Mouse (Mus musculus) cortical plate, adult 2 months (tissue): Measurements from ENCODE around the gene BC055324. TPM values are rescaled to one million over a fixed set of nuclear protein-coding genes. Genes with fewer than 3 reads are reported as not detected.

Source experiments
- H3K27ac ChIP-seq: fragments of 200-500 bp; 2 replicates; pipeline ENCODE4 v1.5.1; 2012; ENCODE audit warnings: low read length, control low read depth, inconsistent platforms; ENCODE audit not compliant: insufficient read depth
- H3K4me1 ChIP-seq: fragments of 200-500 bp; 2 replicates; pipeline ENCODE4 v1.6.1; 2011; ENCODE audit warnings: low read length; ENCODE audit not compliant: control insufficient read depth, insufficient read depth
- H3K4me3 ChIP-seq: fragments of 200-500 bp; 2 replicates; pipeline ENCODE4 v1.5.1; 2011; ENCODE audit warnings: mild to moderate bottlenecking, low read length, control low read depth; ENCODE audit not compliant: insufficient read depth
- CTCF ChIP-seq: fragments of 200-500 bp; IDR thresholded peaks from 2 replicates; pipeline ENCODE4 v1.5.1; 2011; ENCODE audit warnings: mild to moderate bottlenecking, control low read depth, low read length; ENCODE audit not compliant: insufficient read depth; ENCODE audit errors: extremely low read depth
- POLR2A ChIP-seq: fragments of 200-500 bp; IDR thresholded peaks from 2 replicates; pipeline ENCODE4 v1.6.1; 2011; ENCODE audit warnings: mild to moderate bottlenecking, low read length, control low read depth; ENCODE audit not compliant: insufficient read depth; ENCODE audit errors: extremely low read depth
- polyA plus RNA-seq: library from polyadenylated mRNA; depleted of rRNA; stranded (reverse); fragments of >200 nt; gene quantifications from 2 replicates; pipeline ENCODE4 v1.2.3, GENCODE M21; 2012

BC055324 gene
- polyA plus RNA-seq, 1 experiment: 1.0 TPM

GRCm38 (mm10) chr1:163958036-163958435 is 36.6 kb downstream of the BC055324 start:
- no peak for TF ChIP-seq POLR2A
- TF ChIP-seq CTCF: no peak
- Histone ChIP-seq H3K27ac (no peak overlapping the region), H3K4me3 (no peak overlapping the region), H3K4me1 (no peaks in the 10 kb centered on the region; the same call in 1 of the 2 replicates)

- H3K4me3 ChIP-seq: no peak overlapping the region
- H3K4me1 ChIP-seq: no peaks in the 10 kb centered on the region
- H3K27ac ChIP-seq: no peak overlapping the region
- TF ChIP-seq POLR2A: no peak
- TF ChIP-seq CTCF: no peak
Measured at GRCm38 (mm10) chr1:163953396-163953795, 41.2 kb downstream of the BC055324 start.

- TF ChIP-seq CTCF (no peak), POLR2A (no peak)
- Histone ChIP-seq H3K4me3 (no peak overlapping the region), H3K4me1 (no peaks in the 10 kb centered on the region), H3K27ac (no peak overlapping the region)
Measured at GRCm38 (mm10) chr1:163942056-163942455, 52.5 kb downstream of the BC055324 start.

GRCm38 (mm10) chr1:163934591-163934990 is 60.0 kb downstream of the BC055324 start:
- Histone ChIP-seq H3K27ac (no peak overlapping the region), H3K4me3 (no peak overlapping the region), H3K4me1 (peaks cover 5% of the 10 kb centered on the region)
- TF ChIP-seq POLR2A (no peak), CTCF (no peak)

- no peak overlapping the region for H3K4me3 ChIP-seq
- TF ChIP-seq CTCF (no peak), POLR2A (no peak)
Measured at GRCm38 (mm10) chr1:163931801-163932200, 62.8 kb downstream of the BC055324 start.

GRCm38 (mm10) chr1:163930458-163930794 is 64.2 kb downstream of the BC055324 start:
- Histone ChIP-seq H3K4me1 (peaks cover 5% of the 10 kb centered on the region), H3K27ac (no peak overlapping the region), H3K4me3 (peak overlapping the region; percentile 62)
- TF ChIP-seq POLR2A (no peak), CTCF (no peak)

More at GRCm38 (mm10) chr1:163931801-163932200, 62.8 kb downstream of the BC055324 start:
- H3K4me1 ChIP-seq: peaks cover 5% of the 10 kb centered on the region
- no peak overlapping the region for H3K27ac ChIP-seq

- Histone ChIP-seq H3K4me3 (peak overlapping the region; percentile 62), H3K4me1 (peaks cover 5% of the 10 kb centered on the region), H3K27ac (peak overlapping the region; percentile 95)
- TF ChIP-seq POLR2A: peak; percentile 40
- no peak for TF ChIP-seq CTCF
Measured at GRCm38 (mm10) chr1:163929636-163930457, 64.7 kb downstream of the BC055324 start.

GRCm38 (mm10) chr1:163928846-163929245 is 65.8 kb downstream of the BC055324 start, which contains the start of gene Scyl3:
TSS of gene Scyl3 (plus strand) at chr1:163929100.
- Histone ChIP-seq H3K4me3 (peak within 1 kb of the TSS; percentile 62), H3K4me1 (peaks cover 5% of the 10 kb centered on the region), H3K27ac (peak within 1 kb of the TSS; percentile 95)
- no peak for TF ChIP-seq CTCF
- no peak for TF ChIP-seq POLR2A

- no peak overlapping the region for H3K27ac ChIP-seq
- no peaks in the 10 kb centered on the region; the same call in 1 of the 2 replicates for H3K4me1 ChIP-seq
- TF ChIP-seq CTCF (no peak), POLR2A (no peak)
- no peak overlapping the region for H3K4me3 ChIP-seq
Measured at GRCm38 (mm10) chr1:163924093-163924492, 70.5 kb downstream of the BC055324 start.

- no peak for TF ChIP-seq CTCF
- TF ChIP-seq POLR2A: no peak
- Histone ChIP-seq H3K27ac (no peak overlapping the region), H3K4me3 (no peak overlapping the region), H3K4me1 (no peaks in the 10 kb centered on the region)
Measured at GRCm38 (mm10) chr1:163917349-163918160, 77.0 kb downstream of the BC055324 start.
